Mouse (Mus musculus): ENCODE results near the gene Smim26.
A peak's percentile ranks its signal among the peaks of the same experiment; 100 is the strongest.
"Not testable (repeated sequence)": the region's sequence is repeated elsewhere in the genome, so short reads cannot be mapped to it uniquely, and the experiment has no call there.

Gene Smim26

DNA sequence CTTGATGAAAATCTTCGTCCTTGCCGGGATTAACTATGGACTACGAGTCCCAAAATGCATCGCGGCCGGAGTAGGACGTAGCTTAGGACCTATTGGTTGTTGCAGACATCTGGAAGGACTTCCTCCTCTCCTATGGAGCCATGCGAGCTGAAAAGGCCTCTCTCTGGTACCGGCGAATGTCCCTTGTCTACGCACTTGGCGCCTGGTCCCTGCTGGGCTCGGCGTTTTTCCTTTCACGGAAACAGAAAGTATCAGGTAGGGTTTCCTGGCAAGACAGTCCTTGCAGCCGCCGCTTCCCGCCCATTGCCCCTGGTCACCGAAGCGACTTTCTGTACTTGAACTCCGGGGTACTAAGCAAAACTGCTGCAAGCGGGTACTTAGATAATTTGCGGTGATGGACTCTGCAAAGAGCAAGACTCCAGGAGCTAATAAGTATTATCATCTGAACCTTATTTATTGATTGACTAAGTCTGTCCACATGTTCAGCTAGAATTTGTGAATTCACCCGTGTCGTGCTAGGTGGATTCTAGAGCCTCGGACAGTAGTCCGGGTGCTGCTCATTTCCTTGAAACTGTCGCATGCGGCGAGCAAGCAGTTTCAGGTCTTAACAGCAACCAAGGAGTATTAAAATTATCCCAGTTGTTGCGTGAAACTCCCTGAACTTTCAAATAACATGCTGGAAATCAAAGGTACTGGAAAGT, at the start of gene Smim26:
TSS of gene Smim26 (plus strand) at position 104 of the 701 bp plus-strand sequence.
- DNase-seq: peak; percentile 84

DNA sequence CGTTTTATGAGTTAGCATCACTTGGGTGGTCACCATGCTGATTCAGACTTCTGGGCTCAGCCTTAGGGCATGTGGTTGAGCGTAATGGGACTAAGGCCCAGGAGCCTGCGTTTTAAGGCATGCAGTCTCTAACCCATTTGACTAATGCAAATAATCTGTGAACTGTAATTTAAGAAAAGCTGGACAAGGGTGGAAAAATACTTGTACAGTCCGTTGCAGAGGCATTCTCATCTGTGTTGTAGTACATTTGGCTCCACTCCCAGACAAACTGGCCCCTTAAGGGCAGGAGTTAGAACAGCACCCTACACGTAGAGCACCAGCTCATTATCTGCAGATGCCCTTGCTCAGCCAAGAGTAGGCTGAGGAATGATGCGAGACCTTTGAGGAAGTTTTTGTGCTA, 49.2 kb upstream of the Smim26 start:
- DNase-seq: no peak

DNA sequence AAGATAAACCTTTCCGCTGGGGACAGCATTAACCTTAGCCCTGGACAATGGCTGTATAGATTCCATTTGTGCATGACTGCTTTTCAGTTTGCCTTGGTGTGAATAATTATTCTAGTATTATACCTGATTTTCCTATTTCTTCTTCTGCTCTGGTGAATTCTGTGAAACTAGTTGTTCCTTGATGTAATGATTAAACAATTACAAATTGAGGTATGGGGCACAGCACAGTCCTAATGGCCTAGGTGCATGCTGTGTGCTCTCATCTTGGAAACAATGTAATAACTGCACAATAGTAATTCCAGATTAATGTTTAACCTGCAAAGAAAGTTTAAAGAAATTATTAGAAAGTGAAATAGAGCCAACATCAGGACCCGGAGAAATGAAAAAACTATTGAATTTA, 48.8 kb upstream of the Smim26 start:
- no peak for DNase-seq

DNA sequence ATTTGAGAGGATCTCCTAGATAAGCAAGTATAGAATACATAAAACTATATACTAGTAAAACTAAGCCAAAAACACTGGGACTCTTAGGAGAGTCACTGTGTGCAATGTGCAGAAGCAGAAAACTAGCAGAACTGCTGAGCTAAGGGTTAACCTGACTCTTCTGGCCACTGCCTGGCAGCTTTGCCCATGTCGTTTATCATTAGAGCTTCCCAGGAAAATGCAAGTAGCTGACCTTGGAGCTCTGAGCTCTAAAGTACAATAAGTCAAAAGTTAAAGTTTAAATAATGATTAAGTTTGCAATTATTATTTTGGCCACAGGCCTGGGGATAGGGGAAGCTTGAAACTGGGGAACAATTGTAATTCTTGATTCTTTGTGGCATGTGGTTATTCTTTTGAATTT, 48.4 kb upstream of the Smim26 start:
- no peak for DNase-seq

DNA sequence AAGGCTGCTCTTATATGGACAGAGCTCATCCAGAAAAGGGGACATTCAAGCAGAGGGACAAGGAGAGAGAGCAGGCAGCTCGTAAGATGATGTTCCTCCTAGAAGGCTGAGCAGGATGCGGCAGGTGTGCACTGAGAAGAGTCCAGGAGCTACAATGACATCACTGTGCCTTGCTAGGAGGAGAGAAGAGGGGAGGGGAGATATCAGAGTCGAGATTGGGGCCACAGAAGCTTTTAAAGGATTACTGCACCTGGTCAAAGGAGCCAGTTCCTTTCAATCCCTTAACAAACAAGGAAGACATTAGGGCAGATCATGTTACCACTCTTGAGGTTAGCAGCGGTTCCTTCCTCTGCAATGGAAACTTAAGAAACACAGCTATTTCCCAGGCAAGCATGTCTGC, 46.3 kb upstream of the Smim26 start:
- DNase-seq: no peak

DNA sequence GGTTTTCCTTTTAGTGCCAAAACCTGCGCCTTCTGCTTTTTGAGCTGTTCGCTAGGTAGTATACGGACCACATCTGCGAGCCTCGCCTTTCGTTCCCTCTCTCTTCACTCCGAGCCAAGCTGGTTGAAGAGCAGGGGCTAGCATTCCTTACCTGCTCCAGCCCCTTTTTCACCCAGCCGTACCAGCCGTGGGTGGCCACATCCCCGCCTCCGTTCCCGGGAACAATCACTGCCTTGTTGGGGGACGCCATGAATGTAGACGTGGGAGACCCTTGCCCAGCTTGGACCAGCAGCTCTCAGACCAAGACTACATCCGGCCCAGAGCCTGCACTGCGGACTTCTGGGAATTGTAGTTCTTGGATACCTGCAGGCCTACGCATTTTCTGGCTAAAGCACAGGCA, 43.3 kb upstream of the Smim26 start, which contains the start of gene Rbbp9:
TSS of gene Rbbp9 (minus strand) at position 341 of the 400 bp plus-strand sequence.
- DNase-seq: peak; percentile 75

DNA sequence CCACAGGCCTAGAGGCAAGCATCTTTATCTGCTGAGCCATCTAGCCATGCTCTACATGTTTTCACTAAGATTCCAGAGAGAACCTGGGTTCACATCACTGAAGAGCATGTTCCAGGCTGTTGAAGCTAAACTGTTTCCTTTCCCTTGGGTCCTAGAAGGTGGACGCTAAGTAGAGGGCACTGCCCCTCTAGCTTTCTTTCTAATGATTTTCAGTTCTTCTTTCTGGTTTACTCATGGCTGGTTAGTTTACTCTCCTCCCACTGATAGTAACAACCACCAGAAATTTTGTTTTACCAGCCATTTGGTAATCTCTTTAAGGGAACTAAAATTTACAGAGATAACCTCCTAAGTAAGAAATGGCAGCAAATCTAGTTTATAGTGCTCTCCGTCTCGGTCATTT, 39.9 kb upstream of the Smim26 start:
- DNase-seq: no peak

DNA sequence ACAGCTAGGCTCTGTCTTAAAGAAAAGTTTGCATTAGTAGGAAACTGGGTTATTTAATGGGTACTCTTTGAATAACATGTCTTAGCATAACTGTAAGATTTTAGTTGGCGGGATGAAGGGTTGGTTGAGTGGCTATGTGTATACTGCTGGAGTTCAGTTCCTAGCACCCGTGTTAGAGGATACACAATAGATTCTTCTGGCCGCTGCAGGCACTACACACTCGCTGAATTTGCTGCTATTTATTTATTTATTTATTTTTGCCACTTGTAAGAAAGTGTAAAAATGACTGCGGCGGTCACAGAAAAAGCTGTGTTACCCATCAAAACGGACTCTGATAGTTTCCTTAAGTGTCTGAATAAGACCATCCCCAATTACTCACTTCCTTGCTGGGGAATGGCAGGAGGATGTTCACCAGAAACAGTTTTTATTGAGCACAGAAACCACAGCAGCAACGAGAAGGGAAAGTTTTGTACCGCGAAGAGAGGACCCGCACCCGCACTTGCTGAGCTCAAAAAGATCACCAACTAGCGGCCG, 38.5 kb upstream of the Smim26 start:
- no peak for DNase-seq

DNA sequence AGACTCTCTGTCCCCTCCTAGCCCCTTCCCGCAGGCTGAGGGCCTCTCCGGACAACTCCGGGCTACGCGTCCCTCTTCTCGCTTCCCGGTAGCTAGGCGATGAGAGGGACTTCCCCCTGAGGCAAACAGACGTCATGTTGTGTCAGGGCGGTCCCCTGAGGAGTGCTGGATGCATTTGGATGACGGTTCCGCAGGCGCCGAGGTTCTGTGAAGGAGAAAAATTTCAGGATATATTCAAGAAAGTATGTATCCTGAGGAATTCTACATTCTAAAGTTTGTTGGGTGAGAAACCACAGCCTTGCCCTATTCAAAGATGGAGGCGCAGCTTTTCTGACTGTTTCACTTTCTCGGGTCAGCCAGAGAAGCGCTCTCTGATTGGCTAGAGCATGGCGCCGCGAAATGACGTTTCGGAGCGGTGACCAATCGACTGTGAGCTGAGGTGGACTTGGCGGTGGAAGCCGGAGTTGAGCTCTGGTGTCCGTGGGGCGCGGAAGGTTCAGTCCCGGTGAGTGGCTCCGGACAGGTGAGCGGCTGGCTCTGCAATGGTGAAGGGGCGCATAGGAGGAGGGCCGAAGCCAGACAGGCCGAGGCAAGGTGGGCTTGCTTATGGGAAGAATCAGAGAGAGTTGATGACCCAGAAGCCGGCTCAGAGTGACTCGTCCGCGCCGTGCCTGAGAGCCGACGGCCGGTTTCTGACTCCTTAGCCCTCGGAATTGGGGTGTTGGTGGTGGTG, 37.9 kb upstream of the Smim26 start, which contains the start of gene Sec23b:
TSS of gene Sec23b (plus strand) at position 410 of the 733 bp plus-strand sequence.
- DNase-seq: peak; percentile 97

DNA sequence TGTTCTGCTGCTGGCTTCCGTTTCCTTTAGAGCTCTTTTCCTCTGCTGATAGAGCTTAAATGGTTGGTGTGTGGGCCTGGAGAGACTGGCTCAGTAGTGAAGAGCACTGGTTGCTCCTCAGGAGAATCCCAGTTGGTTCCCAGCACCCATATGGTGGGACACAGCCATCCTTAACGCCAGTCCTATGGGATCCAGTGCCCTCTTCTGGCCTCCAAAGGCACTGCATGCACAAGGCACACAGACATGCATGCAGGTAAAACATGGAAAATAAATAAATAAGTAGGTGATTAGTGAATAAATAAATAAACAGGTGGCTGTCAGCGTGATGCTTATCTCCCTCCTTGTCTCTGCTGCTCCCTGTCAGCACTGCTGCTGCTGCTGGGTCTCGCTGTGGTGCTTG, 5.1 kb upstream of the Smim26 start:
- DNase-seq: no peak

DNA sequence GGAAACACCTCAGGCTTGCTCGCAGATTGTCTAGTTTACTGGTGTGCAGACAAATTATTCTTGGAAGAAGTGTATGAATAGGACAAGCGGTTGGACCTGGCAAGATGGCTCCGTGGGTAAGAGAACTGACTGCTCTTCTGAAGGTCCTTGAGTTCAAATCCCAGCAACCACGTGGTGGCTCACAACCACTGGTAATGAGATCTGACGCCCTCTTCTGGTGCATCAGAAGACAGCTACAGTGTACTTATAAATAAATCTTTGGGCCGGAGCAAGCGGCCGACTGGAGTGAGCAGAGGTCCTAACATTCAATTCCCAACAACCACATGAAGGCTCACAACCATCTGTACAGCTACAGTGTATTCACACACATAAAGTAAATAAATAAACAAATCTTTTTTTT, 818 bp upstream of the Smim26 start:
- not testable (repeated sequence) for DNase-seq

DNA sequence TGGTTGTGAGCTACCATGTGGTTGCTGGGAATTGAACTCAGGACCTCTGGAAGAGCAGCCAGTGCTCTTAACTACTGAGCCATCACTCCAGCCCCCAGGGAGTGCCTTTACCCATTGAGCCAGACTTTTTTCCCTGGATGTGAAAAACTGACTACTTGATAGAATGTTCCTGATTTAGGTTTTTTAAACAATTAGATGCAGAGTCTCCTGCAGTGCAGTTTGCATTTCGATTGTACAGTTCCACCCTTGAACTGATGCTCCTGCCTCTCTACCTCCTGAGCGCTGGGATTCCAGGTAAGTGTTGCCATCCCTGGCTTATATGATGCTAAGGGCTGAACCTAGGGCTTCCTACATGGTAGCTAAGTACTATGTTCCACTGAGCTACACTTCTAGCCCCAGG, 4.2 kb downstream of the Smim26 start:
- no peak for DNase-seq

DNA sequence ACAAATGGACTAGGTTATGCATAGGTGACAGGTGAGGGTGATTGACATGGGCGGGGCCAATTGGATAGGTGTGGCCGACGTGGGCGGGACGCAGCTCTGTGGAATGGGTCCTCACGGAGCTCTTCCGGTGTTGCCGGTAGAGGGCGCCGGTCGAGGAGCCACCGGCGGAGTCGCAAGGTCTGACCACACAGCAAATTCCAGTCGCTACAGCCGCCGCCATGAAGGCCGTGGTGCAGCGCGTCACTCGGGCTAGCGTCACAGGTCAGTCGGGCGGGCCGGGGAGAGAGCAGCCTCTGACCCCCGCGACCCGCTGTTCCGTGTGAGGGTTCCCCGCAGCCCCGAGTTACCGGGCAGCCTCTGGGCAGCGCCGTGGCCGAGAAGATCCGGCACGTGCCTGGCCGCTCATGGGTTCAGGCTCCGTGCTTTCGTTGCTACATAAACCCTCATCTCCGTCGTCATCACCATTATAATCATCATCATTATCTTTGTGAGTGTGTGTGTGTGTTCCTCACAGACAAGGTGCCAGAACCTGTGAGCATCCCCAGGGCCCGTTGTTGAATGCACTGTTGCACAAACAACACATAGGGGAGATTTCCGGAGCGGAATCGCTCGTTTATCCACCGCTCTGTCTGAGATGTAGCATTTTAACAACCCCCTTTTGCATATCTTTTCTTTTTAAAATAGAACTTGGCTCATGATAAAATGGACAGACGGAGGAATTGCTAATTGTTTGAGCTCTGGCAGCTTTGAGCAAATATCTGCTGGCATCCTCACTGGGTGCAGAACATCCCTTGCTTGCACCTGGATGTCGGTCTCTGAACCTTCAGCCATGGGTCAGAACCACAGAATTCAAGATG, 6.2 kb downstream of the Smim26 start, which contains the start of gene Dtd1:
TSS of gene Dtd1 (plus strand) at position 67 of the 857 bp plus-strand sequence.
- peak; percentile 91 for DNase-seq

DNA sequence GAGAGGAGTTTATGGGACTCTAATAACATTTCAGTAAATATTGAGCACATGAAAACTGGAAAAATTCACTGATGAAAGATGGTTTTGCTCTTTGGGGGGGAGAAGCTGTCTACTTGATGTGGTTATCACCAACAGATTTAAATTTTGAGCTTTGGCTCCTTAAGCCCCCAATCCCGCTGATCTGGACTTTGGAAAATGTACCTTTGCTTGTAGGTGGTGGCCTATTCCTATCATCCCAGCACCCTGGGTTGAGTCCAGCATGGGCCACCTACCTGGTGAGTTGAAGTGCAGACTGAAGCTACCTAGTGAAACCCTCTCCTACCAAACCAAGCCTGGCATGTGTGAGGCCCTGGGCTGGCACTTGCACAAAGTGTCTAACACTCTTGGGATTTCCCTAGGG, 7.7 kb downstream of the Smim26 start:
- DNase-seq: no peak

DNA sequence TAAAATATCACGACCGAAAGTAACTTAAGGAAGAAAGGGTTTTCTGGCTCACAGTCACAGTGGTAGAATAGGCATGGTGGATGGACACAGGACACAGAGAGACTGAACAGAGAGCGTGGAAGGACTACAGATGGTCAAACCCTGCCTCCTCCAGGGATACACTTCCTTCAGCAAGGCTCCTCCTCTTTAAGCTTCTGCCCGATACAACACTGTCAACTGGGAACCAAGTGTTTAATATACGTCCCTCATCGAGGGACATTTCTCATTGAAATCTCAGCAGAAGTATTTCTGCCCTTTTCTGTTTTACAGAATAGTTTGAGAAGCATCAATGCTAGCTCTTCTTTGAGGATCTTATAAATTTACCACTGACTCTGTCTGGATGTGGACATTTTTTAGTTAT, 20.1 kb downstream of the Smim26 start:
- DNase-seq: no peak

DNA sequence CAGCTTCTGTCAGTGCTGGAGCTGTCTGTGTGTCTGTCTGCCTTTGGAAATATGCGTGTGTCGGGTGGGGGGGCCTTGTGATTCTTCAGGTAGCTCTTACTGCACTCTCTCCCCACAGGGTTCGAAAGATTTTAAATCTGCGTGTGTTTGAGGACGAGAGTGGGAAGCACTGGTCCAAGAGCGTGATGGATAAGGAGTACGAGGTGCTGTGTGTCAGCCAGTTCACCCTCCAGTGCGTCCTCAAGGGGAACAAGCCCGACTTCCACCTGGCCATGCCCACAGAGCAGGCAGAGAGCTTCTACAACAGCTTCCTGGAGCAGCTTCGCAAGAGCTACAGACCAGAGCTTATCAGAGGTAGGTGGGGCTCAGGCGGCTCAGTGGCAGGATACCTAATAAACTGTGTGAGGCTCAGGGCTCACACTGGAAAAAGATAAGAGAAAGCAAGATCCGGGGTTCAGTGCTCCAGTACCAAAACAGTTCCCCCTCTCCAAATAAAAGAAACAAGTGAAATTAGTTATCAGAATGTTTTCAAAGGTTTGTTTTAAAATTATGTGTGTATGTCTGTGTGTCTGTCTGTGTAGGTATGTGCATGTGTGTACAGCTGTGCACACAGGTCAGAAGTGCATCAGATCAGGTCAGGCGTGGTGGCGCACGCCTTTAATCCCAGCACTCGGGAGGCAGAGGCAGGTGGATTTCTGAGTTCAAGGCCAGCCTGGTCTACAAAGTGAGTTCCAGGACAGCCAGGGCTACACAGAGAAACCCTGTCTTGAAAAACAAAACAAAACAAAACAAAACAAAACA, 23.4 kb downstream of the Smim26 start:
- no peak for DNase-seq

DNA sequence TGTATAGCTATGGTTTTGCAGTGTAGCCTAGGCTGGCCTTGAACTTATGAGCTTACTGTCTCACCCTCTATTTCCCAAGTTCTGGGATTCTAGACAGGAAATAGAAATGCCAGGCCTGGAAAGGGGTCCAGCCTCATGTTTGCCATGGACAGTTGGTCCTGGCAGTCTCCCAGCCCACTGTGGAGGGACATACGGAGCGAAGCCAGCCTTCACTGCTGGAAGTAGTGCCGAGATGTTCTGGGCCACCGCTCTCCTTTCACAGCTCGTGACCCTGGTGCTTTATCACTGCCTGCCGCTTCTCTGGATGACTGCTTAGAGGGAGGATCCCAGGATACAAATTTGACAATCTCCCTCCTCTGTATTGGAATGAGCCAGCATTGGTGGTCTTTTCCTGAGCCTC, 27.6 kb downstream of the Smim26 start:
- no peak for DNase-seq

DNA sequence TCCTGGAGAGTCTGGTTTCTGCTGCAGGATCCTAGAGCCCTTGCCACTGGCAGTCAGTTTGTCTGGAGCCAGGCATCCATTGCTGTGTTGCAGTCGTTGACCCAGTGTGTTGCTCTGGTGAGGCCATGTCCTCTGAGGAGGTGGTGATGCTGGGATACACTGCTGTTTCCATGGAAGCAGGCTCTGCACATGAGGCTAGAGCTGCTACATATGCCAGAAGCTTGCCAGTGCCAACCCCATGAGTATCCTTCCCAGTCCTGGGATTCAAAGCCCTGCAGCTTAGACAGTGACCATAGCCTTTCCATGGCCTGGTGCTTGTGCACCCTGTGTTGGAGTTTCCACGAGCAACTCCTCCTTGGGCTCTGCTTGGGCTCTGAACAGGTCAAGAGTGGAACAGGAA, 39.7 kb downstream of the Smim26 start:
- no peak for DNase-seq

DNA sequence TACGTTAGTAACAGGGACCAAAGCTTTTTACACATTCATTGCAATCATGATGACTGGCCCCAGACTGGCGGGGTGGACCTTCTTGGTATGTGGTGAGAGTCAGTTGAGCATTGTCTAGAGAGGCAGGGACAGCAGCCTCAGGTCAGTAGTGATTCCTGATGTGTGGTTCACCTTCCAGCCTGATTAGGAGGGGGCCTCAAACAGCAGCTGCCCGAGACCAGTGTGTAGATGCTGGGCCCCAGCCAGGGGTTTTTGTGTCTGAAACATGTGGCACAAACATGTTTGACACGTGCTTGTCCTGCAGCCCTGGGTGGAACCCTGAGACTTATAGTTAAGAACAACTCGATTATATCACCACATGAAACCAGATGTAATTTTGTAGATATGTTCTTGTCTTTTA, 40.4 kb downstream of the Smim26 start:
- no peak for DNase-seq

DNA sequence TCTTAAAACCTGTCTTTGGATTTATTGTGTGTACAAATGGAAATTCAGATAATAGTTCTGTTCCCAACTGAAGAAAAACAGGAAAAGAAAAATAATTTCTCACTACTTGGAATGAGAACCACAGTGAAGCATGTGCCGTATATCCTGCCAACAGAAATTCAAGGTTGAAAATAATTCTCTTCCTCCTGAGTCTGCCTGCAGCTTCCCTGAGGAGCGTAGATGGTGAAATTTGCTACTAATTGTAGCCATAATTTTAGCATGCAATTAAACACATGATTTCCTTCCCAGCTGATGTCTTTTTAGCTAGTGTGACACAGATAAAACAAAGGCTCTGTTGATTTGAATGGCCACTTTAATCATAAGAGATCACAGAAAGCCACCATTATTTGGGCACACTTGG, 40.9 kb downstream of the Smim26 start:
- no peak for DNase-seq

DNA sequence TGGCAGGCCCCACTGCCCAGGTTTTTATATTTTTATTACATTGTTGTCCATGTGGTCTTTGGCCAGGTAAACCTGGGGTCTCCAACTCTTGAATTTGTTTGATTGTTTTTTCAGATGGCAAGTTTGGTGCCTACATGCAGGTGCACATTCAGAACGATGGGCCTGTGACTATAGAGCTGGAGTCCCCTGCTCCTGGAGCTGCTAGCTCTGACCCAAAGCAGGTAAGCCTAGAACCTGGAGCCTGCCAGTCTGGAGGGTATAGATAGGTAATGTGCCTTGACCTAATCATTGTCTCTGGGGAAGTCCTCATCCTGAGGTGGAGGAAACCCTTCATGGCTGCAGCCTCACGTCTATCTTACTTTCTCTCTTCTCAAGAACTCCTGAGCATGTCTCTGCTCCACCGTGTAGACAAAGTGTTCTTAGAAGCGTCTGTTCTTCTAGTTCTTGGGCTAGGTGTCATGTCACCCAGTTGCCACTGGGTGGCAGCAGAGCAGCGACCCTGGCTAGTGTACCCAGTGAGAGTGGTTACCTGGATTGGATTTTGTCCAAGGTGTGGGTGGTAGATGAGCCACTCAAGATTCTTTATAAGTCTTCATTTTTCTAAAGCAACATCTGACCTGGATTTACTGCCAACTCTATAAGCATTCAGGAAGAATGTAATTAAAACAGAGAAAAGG, 41.9 kb downstream of the Smim26 start:
- DNase-seq: peak; percentile 59

DNA sequence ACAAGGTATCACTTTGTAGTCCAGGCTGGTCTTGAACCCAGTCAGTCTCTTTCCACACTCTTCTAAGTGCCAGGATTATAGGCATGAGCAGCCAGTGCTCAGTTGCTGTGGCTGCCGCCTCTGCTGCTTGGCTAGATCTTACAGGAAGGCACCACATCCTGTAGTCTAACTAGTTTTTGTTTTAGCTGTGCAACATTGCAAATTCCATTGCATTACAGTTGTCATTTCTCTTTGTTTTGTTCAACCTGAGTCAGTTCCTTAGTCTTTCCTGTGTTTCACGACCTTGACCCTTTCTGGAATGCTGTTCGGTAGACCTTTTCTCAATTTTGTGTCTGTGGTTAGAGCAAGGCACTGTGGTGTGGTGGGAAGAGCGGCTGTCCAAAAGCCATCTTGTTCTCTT, 43.4 kb downstream of the Smim26 start:
- no peak for DNase-seq

Data from layer of hippocampus, adult 9-11 months (tissue).